Mouse (Mus musculus): ENCODE data around the gene Tbc1d5. TPM values are rescaled to one million over a fixed set of nuclear protein-coding genes. Genes with fewer than 3 reads are reported as not detected.

Gene Tbc1d5
- polyA plus RNA-seq, 1 experiment from 2014 or later = 8.8 TPM

GRCm38 (mm10) chr17:50874067-50874466, 305.1 kb downstream of the Tbc1d5 start:
- peak; percentile 65; the same call in 1 of the 2 replicates for ATAC-seq (ENCODE audit: low FRiP score)
- Histone ChIP-seq H3K4me2 (no peak overlapping the region), H3K9me3 (replicated peaks) (no peaks in the 10 kb centered on the region), H3K4me3 (replicated peaks) (no peak overlapping the region), H3K27me3 (replicated peaks) (no peaks in the 10 kb centered on the region), H3K36me3 (no peaks in the 10 kb centered on the region), H3K4me1 (no peaks in the 10 kb centered on the region), H3K27ac (replicated peaks) (no peak overlapping the region), H3K9ac (replicated peaks) (no peak overlapping the region)
- 66% methylated on average over 7 of the region's 7 CpGs for WGBS

- H3K9ac ChIP-seq (replicated peaks) = no peak overlapping the region
- no peaks in the 10 kb centered on the region for H3K36me3 ChIP-seq
- H3K4me1 ChIP-seq = no peaks in the 10 kb centered on the region
- WGBS = 89% methylated on average over 4 of the region's 4 CpGs
- no peak overlapping the region for H3K4me3 ChIP-seq (replicated peaks)
- no peak overlapping the region for H3K27ac ChIP-seq (replicated peaks)
- H3K27me3 ChIP-seq (replicated peaks) = no peaks in the 10 kb centered on the region
- H3K4me2 ChIP-seq = no peak overlapping the region
- H3K9me3 ChIP-seq (replicated peaks) = no peaks in the 10 kb centered on the region
- no peak for ATAC-seq (ENCODE audit: low FRiP score)
Observed at GRCm38 (mm10) chr17:50872600-50872999, 306.6 kb downstream of the Tbc1d5 start.

- ATAC-seq (ENCODE audit: low FRiP score) = no peak
- H3K27me3 ChIP-seq (replicated peaks) = no peaks in the 10 kb centered on the region
- H3K4me1 ChIP-seq = no peaks in the 10 kb centered on the region
- H3K9me3 ChIP-seq (replicated peaks) = no peaks in the 10 kb centered on the region
- no peaks in the 10 kb centered on the region for H3K36me3 ChIP-seq
- 93% methylated on average over 3 of the region's 3 CpGs for WGBS
- H3K9ac ChIP-seq (replicated peaks) = no peak overlapping the region
- H3K4me3 ChIP-seq (replicated peaks) = no peak overlapping the region
- no peak overlapping the region for H3K4me2 ChIP-seq
- no peak overlapping the region for H3K27ac ChIP-seq (replicated peaks)
Observed at GRCm38 (mm10) chr17:50867297-50867696, 311.9 kb downstream of the Tbc1d5 start.

- H3K4me3 ChIP-seq (replicated peaks) = no peak overlapping the region
- H3K27ac ChIP-seq (replicated peaks) = no peak overlapping the region
- no peaks in the 10 kb centered on the region for H3K9me3 ChIP-seq (replicated peaks)
- no peaks in the 10 kb centered on the region for H3K36me3 ChIP-seq
- no peak for ATAC-seq (ENCODE audit: low FRiP score)
- no peaks in the 10 kb centered on the region for H3K4me1 ChIP-seq
- 77% methylated on average over 1 of the region's 1 CpGs for WGBS
- H3K27me3 ChIP-seq (replicated peaks) = no peaks in the 10 kb centered on the region
- H3K4me2 ChIP-seq = no peak overlapping the region
- no peak overlapping the region for H3K9ac ChIP-seq (replicated peaks)
Observed at GRCm38 (mm10) chr17:50864781-50865180, 314.4 kb downstream of the Tbc1d5 start.

GRCm38 (mm10) chr17:50853220-50853619, 325.9 kb downstream of the Tbc1d5 start:
- Histone ChIP-seq H3K9me3 (replicated peaks) (no peaks in the 10 kb centered on the region), H3K4me3 (replicated peaks) (no peak overlapping the region), H3K4me2 (no peak overlapping the region), H3K27ac (replicated peaks) (no peak overlapping the region), H3K36me3 (no peaks in the 10 kb centered on the region), H3K27me3 (replicated peaks) (no peaks in the 10 kb centered on the region), H3K4me1 (no peaks in the 10 kb centered on the region), H3K9ac (replicated peaks) (no peak overlapping the region)
- 9% methylated on average over 3 of the region's 3 CpGs for WGBS
- no peak for ATAC-seq (ENCODE audit: low FRiP score)

- WGBS = 89% methylated on average over 1 of the region's 1 CpGs
- no peak for ATAC-seq (ENCODE audit: low FRiP score)
- no peaks in the 10 kb centered on the region for H3K27me3 ChIP-seq (replicated peaks)
- no peak overlapping the region for H3K4me3 ChIP-seq (replicated peaks)
- H3K36me3 ChIP-seq = no peaks in the 10 kb centered on the region
- H3K9me3 ChIP-seq (replicated peaks) = no peaks in the 10 kb centered on the region
- no peak overlapping the region for H3K4me2 ChIP-seq
- H3K9ac ChIP-seq (replicated peaks) = no peak overlapping the region
- no peak overlapping the region for H3K27ac ChIP-seq (replicated peaks)
- no peaks in the 10 kb centered on the region for H3K4me1 ChIP-seq
Observed at GRCm38 (mm10) chr17:50851382-50851781, 327.8 kb downstream of the Tbc1d5 start.

GRCm38 (mm10) chr17:50814089-50814488, 365.1 kb downstream of the Tbc1d5 start:
- H3K27me3 ChIP-seq (replicated peaks) = no peaks in the 10 kb centered on the region
- H3K9ac ChIP-seq (replicated peaks) = no peak overlapping the region
- no peak overlapping the region for H3K4me3 ChIP-seq (replicated peaks)
- ATAC-seq (ENCODE audit: low FRiP score) = no peak
- H3K4me1 ChIP-seq = no peaks in the 10 kb centered on the region
- H3K36me3 ChIP-seq = no peaks in the 10 kb centered on the region
- no peak overlapping the region for H3K27ac ChIP-seq (replicated peaks)
- H3K9me3 ChIP-seq (replicated peaks) = no peaks in the 10 kb centered on the region
- no peak overlapping the region for H3K4me2 ChIP-seq
- 57% methylated on average over 1 of the region's 1 CpGs for WGBS

GRCm38 (mm10) chr17:50813580-50813979, 365.6 kb downstream of the Tbc1d5 start:
- no peaks in the 10 kb centered on the region for H3K36me3 ChIP-seq
- WGBS = 93% methylated on average over 6 of the region's 6 CpGs
- no peak overlapping the region for H3K4me3 ChIP-seq (replicated peaks)
- no peaks in the 10 kb centered on the region for H3K9me3 ChIP-seq (replicated peaks)
- H3K4me2 ChIP-seq = no peak overlapping the region
- H3K27me3 ChIP-seq (replicated peaks) = no peaks in the 10 kb centered on the region
- no peak for ATAC-seq (ENCODE audit: low FRiP score)
- no peak overlapping the region for H3K9ac ChIP-seq (replicated peaks)
- no peak overlapping the region for H3K27ac ChIP-seq (replicated peaks)
- no peaks in the 10 kb centered on the region for H3K4me1 ChIP-seq

GRCm38 (mm10) chr17:50805631-50806030, 373.5 kb downstream of the Tbc1d5 start:
- Histone ChIP-seq H3K4me1 (no peaks in the 10 kb centered on the region), H3K36me3 (no peaks in the 10 kb centered on the region), H3K4me3 (replicated peaks) (no peak overlapping the region), H3K27ac (replicated peaks) (no peak overlapping the region), H3K9me3 (replicated peaks) (no peaks in the 10 kb centered on the region), H3K9ac (replicated peaks) (no peak overlapping the region), H3K4me2 (no peak overlapping the region), H3K27me3 (replicated peaks) (no peaks in the 10 kb centered on the region)
- 95% methylated on average over 1 of the region's 1 CpGs for WGBS
- ATAC-seq (ENCODE audit: low FRiP score) = no peak

GRCm38 (mm10) chr17:50803234-50803633, 375.9 kb downstream of the Tbc1d5 start:
- Histone ChIP-seq H3K4me1 (no peaks in the 10 kb centered on the region), H3K27ac (replicated peaks) (no peak overlapping the region), H3K9me3 (replicated peaks) (no peaks in the 10 kb centered on the region), H3K9ac (replicated peaks) (no peak overlapping the region), H3K36me3 (no peaks in the 10 kb centered on the region), H3K4me2 (no peak overlapping the region), H3K4me3 (replicated peaks) (no peak overlapping the region), H3K27me3 (replicated peaks) (no peaks in the 10 kb centered on the region)
- WGBS = 61% methylated on average over 6 of the region's 6 CpGs
- ATAC-seq (ENCODE audit: low FRiP score) = no peak

GRCm38 (mm10) chr17:50802380-50802779, 376.8 kb downstream of the Tbc1d5 start:
- no peak for ATAC-seq (ENCODE audit: low FRiP score)
- H3K36me3 ChIP-seq = no peaks in the 10 kb centered on the region
- WGBS = 64% methylated on average over 8 of the region's 8 CpGs

GRCm38 (mm10) chr17:50795445-50796095, 383.6 kb downstream of the Tbc1d5 start:
- Histone ChIP-seq H3K27ac (replicated peaks) (no peak overlapping the region), H3K4me3 (replicated peaks) (no peak overlapping the region), H3K36me3 (no peaks in the 10 kb centered on the region), H3K9me3 (replicated peaks) (no peaks in the 10 kb centered on the region), H3K9ac (replicated peaks) (no peak overlapping the region), H3K4me1 (no peaks in the 10 kb centered on the region), H3K27me3 (replicated peaks) (no peaks in the 10 kb centered on the region), H3K4me2 (no peak overlapping the region)
- ATAC-seq (ENCODE audit: low FRiP score) = peak; percentile 85
- WGBS = 74% methylated on average over 6 of the region's 6 CpGs

More at GRCm38 (mm10) chr17:50802380-50802779, 376.8 kb downstream of the Tbc1d5 start:
- Histone ChIP-seq H3K9ac (replicated peaks) (no peak overlapping the region), H3K27me3 (replicated peaks) (no peaks in the 10 kb centered on the region), H3K27ac (replicated peaks) (no peak overlapping the region), H3K4me2 (no peak overlapping the region), H3K4me3 (replicated peaks) (no peak overlapping the region), H3K4me1 (no peaks in the 10 kb centered on the region), H3K9me3 (replicated peaks) (no peaks in the 10 kb centered on the region)

Data from neural tube, embryonic 15.5 days (tissue).